Mouse (Mus musculus) regulatory T cell (primary cell): ENCODE results near the gene Tmem98.

ENCODE experiments used
- in situ Hi-C: fragments of 300-600 bp; cut with MboI, MseI; formaldehyde crosslinking; loops from one replicate; pipeline ENCODE4 v1.15.1; 2025; ENCODE audit warnings: high pct_unique_total_duplicates

Tmem98 gene

GRCm38 (mm10) chr11:80854430-80854829 lies 44.5 kb downstream of the Tmem98 start:
- in situ Hi-C loops = no loop called here

GRCm38 (mm10) chr11:80854908-80855307 lies 44.9 kb downstream of the Tmem98 start:
- in situ Hi-C loops = no loop called here

- in situ Hi-C loops = no loop called here
Measured at GRCm38 (mm10) chr11:80856827-80857226, 46.9 kb downstream of the Tmem98 start.

- in situ Hi-C loops = no loop called here
Measured at GRCm38 (mm10) chr11:80858065-80858464, 48.1 kb downstream of the Tmem98 start, which contains the start of gene Spaca3. TSS of gene Spaca3 (plus strand) at chr11:80858365.

GRCm38 (mm10) chr11:80862941-80863340 lies 53.0 kb downstream of the Tmem98 start:
- in situ Hi-C loops = no loop called here

- in situ Hi-C loops = no loop called here
Measured at GRCm38 (mm10) chr11:80868039-80868438, 58.1 kb downstream of the Tmem98 start.
